Mouse (Mus musculus) G1E (cell line): Measurements from ENCODE around the gene Abhd17a.

Experiments used
- CTCF ChIP-seq: IDR thresholded peaks from 2 replicates; pipeline ENCODE4 v1.5.1; 2012; ENCODE audit warnings: low read depth, low read length, inconsistent platforms, mixed read lengths
- POLR2AphosphoS5 ChIP-seq: IDR thresholded peaks from 2 replicates; pipeline ENCODE4 v1.6.1; 2012; ENCODE audit warnings: low read depth, low read length, inconsistent platforms; ENCODE audit not compliant: insufficient replicate concordance
- TAL1 ChIP-seq: conservative IDR thresholded peaks from 2 replicates; pipeline ENCODE4 v1.6.1; 2012; ENCODE audit warnings: low read depth, low read length, inconsistent platforms, mixed read lengths

- TF ChIP-seq CTCF: no peak
- no peak for TF ChIP-seq POLR2AphosphoS5
- no peak for TF ChIP-seq TAL1
Observed at GRCm38 (mm10) chr10:80604001-80604509, 13.9 kb upstream of the Abhd17a start.
